Mouse (Mus musculus) colon, adult 2 months (tissue): Measurements from ENCODE around the gene Acad11. TPM values are rescaled to one million over a fixed set of nuclear protein-coding genes. Genes with fewer than 3 reads are reported as not detected.

ENCODE experiments used
- polyA plus RNA-seq: library from polyadenylated mRNA; depleted of rRNA; stranded (reverse); fragments of >200 nt; gene quantifications from 2 replicates; pipeline ENCODE4 v1.2.3, GENCODE M21; 2012; rRNA removed

Acad11 gene
- polyA plus RNA-seq, result 71.6 and 74.9 TPM in 2 replicates

GRCm38 (mm10) chr9:104063244-104063961 is at the start of gene Acad11:
Gene Acad11 (plus strand): TSS chr9:104063377.

GRCm38 (mm10) chr9:104040362-104040761 is 22.8 kb upstream of the Acad11 start, which contains the start of gene Gm28305:
Gene Gm28305 (plus strand): TSS chr9:104040662.

GRCm38 (mm10) chr9:104062430-104063243 is 540 bp upstream of the Acad11 start, which contains the start of gene Uba5:
Gene Uba5 (minus strand): TSS chr9:104063134.

GRCm38 (mm10) chr9:104126833-104127232 is 63.7 kb downstream of the Acad11 start, which contains the start of gene Ackr4:
Gene Ackr4 (minus strand): TSS chr9:104126933.

Other genes with a start within 250 kb of the Acad11 start
- gene Nphp3, start 60.8 kb upstream of the Acad11 start, polyA plus RNA-seq, result 6.0 and 6.1 TPM in 2 replicates
- gene Gm28305, start 22.7 kb upstream of the Acad11 start, polyA plus RNA-seq, result not detected in 2 replicates
- 13.5 and 14.5 TPM in 2 replicates for gene Uba5, start 243 bp upstream of the Acad11 start, polyA plus RNA-seq
- gene Ackr4, start 63.6 kb downstream of the Acad11 start, polyA plus RNA-seq, result 10.0 and 11.5 TPM in 2 replicates
- gene Dnajc13, start 199.6 kb downstream of the Acad11 start, polyA plus RNA-seq, result 31.8 and 41.8 TPM in 2 replicates